Mouse (Mus musculus) MEL (cell line): ENCODE data around the gene Zdhhc12.

Experiments
- CTCF ChIP-seq, 3 experiments: IDR thresholded peaks in 2 of 3; conservative IDR thresholded peaks in 1 of 3; 2 replicates each; pipeline ENCODE4 v1.5.1; 2011 to 2012; ENCODE audit warnings: low read length in 3 of 3, low read depth in 2 of 3, mild to moderate bottlenecking in 2 of 3, improper control_type of control experiment in 1 of 3, inconsistent platforms in 1 of 3, mixed read lengths in 1 of 3, moderate library complexity in 1 of 3; ENCODE audit not compliant: control insufficient read depth in 1 of 3, insufficient read depth in 1 of 3, poor library complexity in 1 of 3, severe bottlenecking in 1 of 3
- EP300 ChIP-seq, 2 experiments: IDR thresholded peaks; 2 replicates each; pipeline ENCODE4 v1.6.1; 2011; ENCODE audit warnings: improper control_type of control experiment in 2 of 2, low read length in 2 of 2, low read depth in 1 of 2, mild to moderate bottlenecking in 1 of 2
- TAL1 ChIP-seq: IDR thresholded peaks from 2 replicates; pipeline ENCODE4 v1.6.1; 2012; ENCODE audit warnings: mild to moderate bottlenecking, inconsistent platforms, low read length, moderate library complexity, mixed read lengths
- USF1 ChIP-seq: IDR thresholded peaks from 2 replicates; pipeline ENCODE4 v1.6.1; 2014; ENCODE audit warnings: low read depth, mild to moderate bottlenecking, inconsistent platforms, low read length, improper control_type of control experiment, moderate library complexity
- ZNF384 ChIP-seq: IDR thresholded peaks from 2 replicates; pipeline ENCODE4 v1.6.1; 2012; ENCODE audit warnings: low read depth, mild to moderate bottlenecking, inconsistent platforms, low read length, improper control_type of control experiment

- TF ChIP-seq ZNF384 (no peak), USF1 (no peak), EP300 (IDR thresholded peaks at IDR 0.05; ENCODE audit: low read depth in 1 of 2, low read length in 2 of 2) (no peak), CTCF (IDR thresholded peaks at IDR 0.05 in 2 of 3, conservative IDR thresholded peaks at IDR 0.05 in 1 of 3; ENCODE audit: control insufficient read depth in 1 of 3, insufficient read depth in 1 of 3, low read depth in 2 of 3, low read length in 3 of 3, poor library complexity in 1 of 3, severe bottlenecking in 1 of 3) (no peak), TAL1 (no peak)
These were observed 17.8 kb downstream of the Zdhhc12 start for GRCm38 (mm10) chr2:30075625-30076024.
